Mouse (Mus musculus) liver, adult 2 months (tissue): ENCODE results near the gene Ruvbl2.

Experiments
- CTCF ChIP-seq: fragments of 200-500 bp; IDR thresholded peaks from 2 replicates; pipeline ENCODE4 v1.5.1; 2011; ENCODE audit warnings: low read depth, low read length, control low read depth
- POLR2A ChIP-seq: fragments of 200-500 bp; IDR thresholded peaks from 2 replicates; pipeline ENCODE4 v1.6.1; 2011; ENCODE audit warnings: low read length, control low read depth; ENCODE audit not compliant: insufficient read depth; ENCODE audit errors: extremely low read depth

DNA sequence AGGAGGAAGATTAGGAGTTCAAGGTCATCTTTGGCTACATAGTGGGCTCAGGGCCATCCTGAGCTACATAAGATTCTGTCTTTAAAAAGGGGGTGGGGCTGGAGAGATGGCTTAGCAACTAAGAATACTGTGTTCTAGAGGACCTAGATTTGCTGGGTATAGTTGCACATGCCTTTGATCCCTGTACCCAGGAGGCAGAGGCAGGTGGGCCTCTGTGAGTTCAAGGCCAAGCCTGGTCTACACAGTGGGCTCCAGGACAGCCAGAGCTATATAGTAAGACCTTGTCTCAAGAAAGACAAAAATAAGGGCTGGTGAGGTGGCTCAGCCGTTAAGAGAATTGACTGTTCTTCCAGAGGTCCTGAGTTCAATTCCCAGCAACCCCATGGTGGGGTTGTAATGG, 12.1 kb upstream of the Ruvbl2 start:
- no peak for TF ChIP-seq CTCF
- TF ChIP-seq POLR2A: no peak
